Mouse (Mus musculus) hindbrain, embryonic 16.5 days (tissue): Measurements from ENCODE around the gene Vti1a. TPM values are rescaled to one million over a fixed set of nuclear protein-coding genes. Genes with fewer than 3 reads are reported as not detected.

Experiments used
- ATAC-seq: fragments of 200-750 bp; cut with Nextera tagmentation; 2 replicates; pipeline ENCODE4 v1.8.0; 2017; ENCODE audit warnings: moderate TSS enrichment, moderate library complexity
- H3K27ac ChIP-seq: fragments of 300-500 bp; sonication (generic); 2 replicates; pipeline ENCODE4 v1.5.1; 2014; ENCODE audit warnings: low read depth, mild to moderate bottlenecking, control low read depth, low read length, moderate library complexity
- H3K27me3 ChIP-seq: fragments of 300-500 bp; sonication (generic); replicated peaks from 2 replicates; pipeline ENCODE4 v1.6.1; 2014; ENCODE audit warnings: low read length; ENCODE audit not compliant: control insufficient read depth, insufficient read depth
- H3K36me3 ChIP-seq: fragments of 300-500 bp; sonication (generic); 2 replicates; pipeline ENCODE4 v1.6.1; 2014; ENCODE audit warnings: mild to moderate bottlenecking, low read length, moderate library complexity, mixed read lengths; ENCODE audit not compliant: control insufficient read depth, insufficient read depth
- H3K4me1 ChIP-seq: fragments of 300-500 bp; sonication (generic); 2 replicates; pipeline ENCODE4 v1.6.1; 2014; ENCODE audit warnings: low read depth, low read length; ENCODE audit not compliant: control insufficient read depth, insufficient read depth
- H3K4me2 ChIP-seq: fragments of 300-500 bp; sonication (generic); 2 replicates; pipeline ENCODE4 v1.6.1; 2014; ENCODE audit warnings: mild to moderate bottlenecking, low read length, control low read depth, moderate library complexity
- H3K4me3 ChIP-seq: fragments of 300-500 bp; sonication (generic); 2 replicates; pipeline ENCODE4 v1.5.1; 2014; ENCODE audit warnings: mild to moderate bottlenecking, low read length, control low read depth, moderate library complexity
- H3K9ac ChIP-seq: fragments of 300-500 bp; sonication (generic); 2 replicates; pipeline ENCODE4 v1.6.1; 2014; ENCODE audit warnings: low read depth, mild to moderate bottlenecking, control low read depth, low read length, moderate library complexity
- H3K9me3 ChIP-seq: fragments of 300-500 bp; sonication (generic); 2 replicates; pipeline ENCODE4 v1.6.1; 2014; ENCODE audit warnings: mild to moderate bottlenecking, low read length, moderate library complexity; ENCODE audit not compliant: control insufficient read depth
- WGBS: fragments of 180-500 bp; shearing (Covaris S2); extraction: QIAGEN DNeasy Blood & Tissue Kit; methylation state at CpG from one replicate; pipeline ENCODE4 v1.1.7; 2014; 5-methylcytosine and 5-hydroxymethylcytosine counted together
- polyA plus RNA-seq: library from polyadenylated mRNA; unstranded; fragments of >200 nt; fragmentation: Nextera tagmentation; extraction: Ambion mirVana; gene quantifications from 2 replicates; pipeline ENCODE4 v1.2.1, GENCODE M21; 2015

Gene Vti1a
- polyA plus RNA-seq, 1 experiment from 2014 or later: 37.1 TPM

- no peaks in the 10 kb centered on the region for H3K36me3 ChIP-seq
- no peak overlapping the region for H3K4me3 ChIP-seq
- H3K4me2 ChIP-seq: no peak overlapping the region
- H3K9ac ChIP-seq: no peak overlapping the region
- no peaks in the 10 kb centered on the region for H3K4me1 ChIP-seq
- H3K27ac ChIP-seq: no peak overlapping the region
- H3K9me3 ChIP-seq: no peaks in the 10 kb centered on the region
- WGBS: 96% methylated on average over 10 of the region's 10 CpGs
- no peak for ATAC-seq
- H3K27me3 ChIP-seq: no peaks in the 10 kb centered on the region
These were observed 333.3 kb downstream of the Vti1a start for GRCm38 (mm10) chr19:55649363-55649762.

DNA sequence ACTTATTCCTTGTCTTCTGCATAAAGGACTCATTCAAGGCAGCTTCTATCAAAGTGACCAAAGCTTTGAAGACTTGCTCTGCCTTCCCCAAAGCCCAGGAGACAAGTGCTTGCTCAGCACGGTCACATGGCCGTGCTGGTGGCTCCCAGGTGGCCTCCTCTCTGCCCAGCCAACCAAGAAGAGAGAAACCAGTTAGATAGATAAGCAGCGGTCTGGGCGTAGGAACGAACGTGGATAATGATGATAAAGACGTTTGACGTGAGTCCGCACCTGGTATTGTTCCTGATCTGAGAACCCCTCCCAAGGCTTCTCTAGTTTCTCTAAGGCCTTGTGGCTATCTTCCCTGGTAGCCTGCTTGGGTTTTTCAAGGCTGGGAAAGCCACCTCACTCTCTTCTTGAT, 334.9 kb downstream of the Vti1a start:
- H3K4me3 ChIP-seq: no peak overlapping the region
- H3K9me3 ChIP-seq: no peaks in the 10 kb centered on the region
- H3K27me3 ChIP-seq: no peaks in the 10 kb centered on the region
- H3K27ac ChIP-seq: no peak overlapping the region
- ATAC-seq: no peak
- no peak overlapping the region for H3K4me2 ChIP-seq
- no peak overlapping the region for H3K9ac ChIP-seq
- WGBS: 88% methylated on average over 9 of the region's 9 CpGs
- H3K4me1 ChIP-seq: no peaks in the 10 kb centered on the region
- H3K36me3 ChIP-seq: no peaks in the 10 kb centered on the region

DNA sequence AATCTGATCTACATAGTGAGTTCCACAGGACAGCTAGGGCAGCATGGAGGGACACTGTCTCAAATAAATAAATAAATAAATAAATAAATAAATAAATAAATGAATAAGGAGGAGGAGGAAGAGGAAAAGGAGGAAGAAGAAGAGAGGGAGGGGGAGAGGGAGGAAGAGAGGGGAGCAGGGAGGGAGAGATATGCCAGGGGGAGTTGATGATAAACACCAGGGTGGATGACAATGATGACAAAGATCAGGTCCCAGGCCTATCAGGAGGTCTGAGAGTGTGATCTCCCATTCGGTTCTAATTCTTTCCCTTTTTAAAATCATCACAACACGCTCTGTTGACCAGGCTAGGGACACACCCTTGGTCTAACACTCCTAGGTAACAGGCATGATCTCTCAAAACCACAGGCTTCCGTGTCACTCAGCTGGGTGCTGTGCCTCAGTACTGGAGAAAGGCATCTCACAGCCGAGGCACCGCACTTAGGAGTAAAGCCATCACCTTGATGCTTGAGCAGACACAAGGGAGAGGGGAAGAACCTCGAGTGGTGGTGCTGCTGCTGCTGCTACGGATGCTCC, 336.7 kb downstream of the Vti1a start:
- WGBS: 91% methylated on average over 7 of the region's 7 CpGs
- H3K4me1 ChIP-seq: no peaks in the 10 kb centered on the region
- H3K27me3 ChIP-seq: no peaks in the 10 kb centered on the region
- H3K27ac ChIP-seq: no peak overlapping the region
- ATAC-seq: no peak
- no peak overlapping the region for H3K4me3 ChIP-seq
- no peaks in the 10 kb centered on the region for H3K36me3 ChIP-seq
- H3K9ac ChIP-seq: no peak overlapping the region
- H3K9me3 ChIP-seq: no peaks in the 10 kb centered on the region
- no peak overlapping the region for H3K4me2 ChIP-seq

DNA sequence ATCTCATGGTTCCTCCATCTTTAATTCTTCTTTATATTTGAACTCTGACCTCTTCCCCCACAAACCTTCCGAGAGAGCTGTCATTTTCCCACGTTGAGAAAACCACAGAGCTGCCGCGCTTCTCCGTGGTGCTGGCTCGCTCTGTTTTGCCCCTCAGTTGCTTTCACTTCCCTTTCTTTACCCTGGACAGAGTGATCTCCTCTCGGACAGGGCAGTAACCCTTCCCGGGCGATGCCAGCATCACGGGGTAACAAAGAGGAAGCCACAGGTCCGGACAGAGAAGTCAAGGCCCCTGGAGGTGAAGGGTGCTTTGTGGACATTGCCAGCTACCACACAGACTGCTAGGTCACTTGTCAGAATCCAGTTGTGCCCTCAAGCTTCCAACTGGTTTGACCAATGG, 344.1 kb downstream of the Vti1a start:
- Histone ChIP-seq H3K4me2 (no peak overlapping the region), H3K4me3 (no peak overlapping the region), H3K4me1 (no peaks in the 10 kb centered on the region), H3K9me3 (no peaks in the 10 kb centered on the region), H3K9ac (no peak overlapping the region), H3K27ac (no peak overlapping the region), H3K27me3 (no peaks in the 10 kb centered on the region), H3K36me3 (no peaks in the 10 kb centered on the region)
- WGBS: 88% methylated on average over 11 of the region's 11 CpGs
- ATAC-seq: no peak

DNA sequence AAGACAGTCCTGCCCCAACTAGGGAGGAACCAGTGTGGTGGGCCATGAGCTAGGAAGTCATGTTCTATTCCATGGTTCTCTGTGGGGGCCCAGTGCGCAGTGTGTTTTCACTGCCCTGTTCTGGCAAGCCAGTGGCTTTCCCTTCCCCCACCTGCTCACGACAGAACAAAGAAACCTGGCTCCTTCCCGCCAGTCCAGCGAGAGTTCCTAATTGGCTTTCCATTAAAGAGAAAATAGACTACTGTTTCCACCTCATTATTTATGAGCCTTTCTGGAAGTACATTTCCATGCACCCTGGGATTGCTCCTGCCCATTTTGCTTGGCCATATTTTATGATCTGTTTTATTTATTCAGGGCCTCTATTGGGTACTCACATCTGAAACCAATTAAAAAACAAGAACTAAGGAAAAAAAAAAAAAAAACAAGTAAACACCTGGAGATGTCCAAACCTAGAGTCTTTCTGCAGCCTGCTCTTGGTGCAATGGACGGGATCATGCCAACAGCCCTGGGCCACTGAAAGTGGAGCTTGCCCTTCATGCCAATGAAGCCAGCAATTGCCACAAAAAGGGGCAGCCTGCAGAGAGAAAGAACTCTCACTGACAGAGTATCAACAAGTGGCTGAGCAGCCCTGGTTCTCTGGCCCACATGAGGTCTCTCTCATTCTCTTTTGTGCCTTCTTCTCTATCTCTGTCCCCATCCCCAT, 346.6 kb downstream of the Vti1a start:
- H3K27ac ChIP-seq: no peak overlapping the region
- no peaks in the 10 kb centered on the region for H3K9me3 ChIP-seq
- no peak overlapping the region for H3K4me3 ChIP-seq
- WGBS: 23% methylated on average over 5 of the region's 5 CpGs
- no peak overlapping the region for H3K9ac ChIP-seq
- no peaks in the 10 kb centered on the region for H3K27me3 ChIP-seq
- no peak for ATAC-seq
- no peak overlapping the region for H3K4me2 ChIP-seq
- H3K4me1 ChIP-seq: no peaks in the 10 kb centered on the region
- H3K36me3 ChIP-seq: no peaks in the 10 kb centered on the region

- whole genome bisulfite sequencing: 86% methylated on average over 9 of the region's 9 CpGs
- no peak overlapping the region for H3K27ac ChIP-seq
- no peaks in the 10 kb centered on the region for H3K27me3 ChIP-seq
- H3K4me2 ChIP-seq: no peak overlapping the region
- no peaks in the 10 kb centered on the region for H3K9me3 ChIP-seq
- H3K36me3 ChIP-seq: no peaks in the 10 kb centered on the region
- ATAC-seq: no peak
- no peak overlapping the region for H3K9ac ChIP-seq
- H3K4me3 ChIP-seq: no peak overlapping the region
- no peaks in the 10 kb centered on the region for H3K4me1 ChIP-seq
These were observed 351.7 kb downstream of the Vti1a start for GRCm38 (mm10) chr19:55667787-55668186.

GRCm38 (mm10) chr19:55668896-55669295, 352.8 kb downstream of the Vti1a start:
- Histone ChIP-seq H3K9ac (no peak overlapping the region), H3K27me3 (no peaks in the 10 kb centered on the region), H3K36me3 (no peaks in the 10 kb centered on the region), H3K9me3 (no peaks in the 10 kb centered on the region), H3K4me1 (no peaks in the 10 kb centered on the region), H3K27ac (no peak overlapping the region), H3K4me3 (no peak overlapping the region), H3K4me2 (no peak overlapping the region)
- no peak for ATAC-seq
- 38% methylated on average over 9 of the region's 9 CpGs for WGBS

Other genes starting within 250 kb of the Vti1a start
- 20.4 and 25.2 TPM in 2 replicates for gene Gpam, start 189.1 kb upstream of the Vti1a start, polyA plus RNA-seq
- gene Tectb, start 135.6 kb upstream of the Vti1a start, polyA plus RNA-seq: 0.17 TPM in 1 of 2 replicates, not detected in the other
- gene Gucy2g, start 75.1 kb upstream of the Vti1a start, polyA plus RNA-seq: 0.05 and 0.06 TPM in 2 replicates
- 19.7 and 20.1 TPM in 2 replicates for gene Acsl5, start 64.4 kb upstream of the Vti1a start, polyA plus RNA-seq
- 65.8 and 71.4 TPM in 2 replicates for gene Zdhhc6, start 263 bp upstream of the Vti1a start, polyA plus RNA-seq